ENCODE assay signal across 12 mouse cellular contexts in genomic region chr6:121262496-121262895, GRCm38 (mm10).
"Had no signal": no experiment of that assay in that cellular context is flagged by ENCODE, and none has a peak within 500 bp of the region (broad histone marks: within the 10 kb centered on the region; RNA-seq: fewer than 3 reads in every experiment).

No protein-coding gene starts in this region.

- DNase-seq: retina, postnatal 1 day; right cerebral cortex, adult 18-20 months; right cerebral cortex, postnatal 14 days; right cerebral cortex, postnatal 25 days; right cerebral cortex, postnatal 4 days; spleen, adult 18-20 months; thymus, adult 18-20 months; thymus, adult 2 months; thymus, postnatal 14 days; thymus, postnatal 25 days; thymus, postnatal 36 days; thymus, postnatal 4 days had no signal
